Mouse (Mus musculus): Measurements from ENCODE around the gene Gm28048. TPM values are rescaled to one million over a fixed set of nuclear protein-coding genes. Genes with fewer than 3 reads are reported as not detected.
A peak's percentile ranks its signal among the peaks of the same experiment; 100 is the strongest.

Gm28048 gene
- total and polyA plus RNA-seq, 3 experiments, result 2.1 to 7.0 (median 5.2) TPM

DNA sequence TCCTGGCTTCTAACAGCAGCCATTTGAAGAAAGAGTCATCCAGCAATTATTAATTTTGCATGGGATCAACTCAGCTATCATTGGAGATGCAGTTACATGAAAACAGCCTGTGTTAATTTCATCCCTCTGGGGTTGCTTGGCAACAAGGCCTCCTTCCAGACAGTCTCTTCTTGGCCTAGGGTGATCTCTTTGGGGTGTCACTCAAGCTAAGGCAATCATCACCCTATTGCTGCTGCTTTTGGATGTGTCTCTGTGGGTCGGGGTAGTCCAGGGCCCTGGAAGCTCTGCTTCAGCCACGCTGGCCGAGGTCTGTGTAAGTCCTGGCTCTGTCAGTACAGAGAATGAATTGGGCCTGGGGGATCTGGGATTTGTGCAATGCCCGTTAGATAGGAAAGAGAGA lies 106.6 kb downstream of the Gm28048 start:
- H3K27ac ChIP-seq, result no peak overlapping the region
- H3K4me3 ChIP-seq, result no peak overlapping the region
- peaks cover 17% of the 10 kb centered on the region for H3K4me1 ChIP-seq (ENCODE audit: control insufficient read depth, insufficient read depth, low read length)
- TF ChIP-seq EP300 (IDR thresholded peaks at IDR 0.05; ENCODE audit: insufficient read depth, low read depth, low read length) (no peak), POLR2A (IDR thresholded peaks at IDR 0.05; ENCODE audit: insufficient read depth, low read depth, low read length) (no peak), CTCF (IDR thresholded peaks at IDR 0.05) (no peak)
- no peaks in the 10 kb centered on the region for H3K27me3 ChIP-seq (ENCODE audit: control insufficient read depth, insufficient read depth, low read length)
- H3K79me2 ChIP-seq (replicated peaks; ENCODE audit: control insufficient read depth, insufficient read depth, low read length), result no peaks in the 10 kb centered on the region
- H3K36me3 ChIP-seq (ENCODE audit: control insufficient read depth, insufficient read depth, low read length), result no peaks in the 10 kb centered on the region
- DNase-seq, result no peak
- H3K9ac ChIP-seq (ENCODE audit: low read depth, low read length), result no peak overlapping the region
- 81% methylated on average over 4 of the region's 4 CpGs for WGBS
- intact Hi-C loops (cut with DNase I), result no loop called here

DNA sequence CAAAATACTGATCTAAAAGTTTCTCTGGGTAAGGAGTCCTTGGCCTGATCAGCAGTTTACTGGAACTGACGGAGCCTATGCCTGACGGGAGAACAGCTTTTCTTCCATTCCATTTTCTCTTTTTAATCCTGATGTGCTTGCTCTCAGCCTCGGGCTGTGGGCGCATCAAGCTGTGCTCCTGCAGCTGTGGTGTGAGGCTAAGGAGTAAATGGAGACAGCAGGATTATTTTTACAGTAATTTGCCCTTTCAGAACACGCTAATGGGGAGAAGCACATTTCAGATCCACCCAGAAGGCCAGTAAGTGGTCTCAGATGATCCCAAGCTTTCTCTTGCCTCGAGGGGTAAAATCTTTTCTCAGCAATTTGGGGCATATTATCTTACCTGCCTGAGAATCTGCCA lies 107.1 kb downstream of the Gm28048 start:
- no peak for TF ChIP-seq EP300 (IDR thresholded peaks at IDR 0.05; ENCODE audit: insufficient read depth, low read depth, low read length)
- no peak for TF ChIP-seq CTCF (IDR thresholded peaks at IDR 0.05)
- TF ChIP-seq POLR2A (IDR thresholded peaks at IDR 0.05; ENCODE audit: insufficient read depth, low read depth, low read length), result no peak
- intact Hi-C loops (cut with DNase I), result no loop called here

DNA sequence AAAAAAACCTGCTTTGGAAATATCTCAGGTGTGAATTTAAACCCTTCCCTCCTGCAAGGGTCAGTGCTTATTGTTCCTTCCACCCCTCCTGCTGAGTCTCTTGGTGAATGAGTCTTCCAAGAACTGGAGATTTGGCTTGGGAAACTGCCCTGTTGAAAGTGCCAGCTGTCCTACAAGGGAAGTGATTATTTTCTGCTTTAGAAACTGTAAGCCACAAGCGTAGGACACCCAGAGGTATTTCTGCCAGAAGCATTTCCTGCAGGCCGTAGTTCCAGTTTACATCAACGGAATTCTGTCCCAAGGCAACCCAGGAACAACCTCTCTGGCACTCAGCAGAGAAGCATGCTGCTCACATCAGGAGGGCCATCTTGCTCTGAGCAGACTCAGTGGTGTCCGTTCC lies 108.5 kb downstream of the Gm28048 start:
- TF ChIP-seq CTCF (IDR thresholded peaks at IDR 0.05), result no peak
- TF ChIP-seq EP300 (IDR thresholded peaks at IDR 0.05; ENCODE audit: insufficient read depth, low read depth, low read length), result 0 out of 2 replicates have a peak, but pooled peaks have one; percentile 28
- TF ChIP-seq POLR2A (IDR thresholded peaks at IDR 0.05; ENCODE audit: insufficient read depth, low read depth, low read length), result no peak
- intact Hi-C loops (cut with DNase I), result no loop called here

More for the DNA sequence above, 107.1 kb downstream of the Gm28048 start:
- no peak overlapping the region for H3K27ac ChIP-seq
- H3K4me3 ChIP-seq, result no peak overlapping the region
- 83% methylated on average over 6 of the region's 6 CpGs for WGBS
- H3K79me2 ChIP-seq (replicated peaks; ENCODE audit: control insufficient read depth, insufficient read depth, low read length), result no peaks in the 10 kb centered on the region
- DNase-seq, result no peak
- peaks cover 15% of the 10 kb centered on the region for H3K4me1 ChIP-seq (ENCODE audit: control insufficient read depth, insufficient read depth, low read length)
- H3K36me3 ChIP-seq (ENCODE audit: control insufficient read depth, insufficient read depth, low read length), result no peaks in the 10 kb centered on the region
- H3K27me3 ChIP-seq (ENCODE audit: control insufficient read depth, insufficient read depth, low read length), result no peaks in the 10 kb centered on the region
- no peak overlapping the region for H3K9ac ChIP-seq (ENCODE audit: low read depth, low read length)

DNA sequence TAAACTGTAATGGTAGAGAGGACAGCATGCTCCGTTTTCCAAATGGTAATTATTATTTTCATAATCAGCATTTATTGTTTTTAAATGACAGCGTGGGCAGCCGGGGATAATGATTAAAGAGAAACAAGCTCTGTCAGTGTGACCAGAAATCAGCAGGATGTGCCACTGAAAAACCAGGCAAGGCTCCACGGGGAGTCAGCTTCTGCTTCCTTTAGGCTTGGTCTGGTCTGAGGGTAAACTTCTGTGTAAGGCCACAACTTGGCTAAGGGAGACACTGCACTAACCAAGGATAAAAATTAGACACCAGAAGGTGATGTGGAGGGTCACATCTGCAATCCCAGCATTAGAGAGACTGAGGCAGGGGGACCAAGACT lies 109.6 kb downstream of the Gm28048 start:
- Histone ChIP-seq H3K4me3 (0 out of 2 replicates have a peak overlapping the region, but pooled peaks have one; percentile 11), H3K27ac (peak overlapping the region; percentile 66), H3K4me1 (ENCODE audit: control insufficient read depth, insufficient read depth, low read length) (peaks cover 15% of the 10 kb centered on the region), H3K27me3 (ENCODE audit: control insufficient read depth, insufficient read depth, low read length) (no peaks in the 10 kb centered on the region), H3K36me3 (ENCODE audit: control insufficient read depth, insufficient read depth, low read length) (no peaks in the 10 kb centered on the region), H3K79me2 (replicated peaks; ENCODE audit: control insufficient read depth, insufficient read depth, low read length) (no peaks in the 10 kb centered on the region), H3K9ac (ENCODE audit: low read depth, low read length) (peak overlapping the region; percentile 19; the same call in 1 of the 2 replicates)
- 23% methylated on average over 4 of the region's 4 CpGs for WGBS
- intact Hi-C loops (cut with DNase I), result no loop called here
- TF ChIP-seq POLR2A (IDR thresholded peaks at IDR 0.05; ENCODE audit: insufficient read depth, low read depth, low read length) (no peak), CTCF (IDR thresholded peaks at IDR 0.05) (no peak), EP300 (IDR thresholded peaks at IDR 0.05; ENCODE audit: insufficient read depth, low read depth, low read length) (no peak)
- DNase-seq, result no peak

More for the DNA sequence above, 108.5 kb downstream of the Gm28048 start:
- Histone ChIP-seq H3K27ac (peak overlapping the region; percentile 56), H3K9ac (ENCODE audit: low read depth, low read length) (no peak overlapping the region), H3K27me3 (ENCODE audit: control insufficient read depth, insufficient read depth, low read length) (no peaks in the 10 kb centered on the region), H3K4me1 (ENCODE audit: control insufficient read depth, insufficient read depth, low read length) (peaks cover 15% of the 10 kb centered on the region), H3K4me3 (no peak overlapping the region), H3K36me3 (ENCODE audit: control insufficient read depth, insufficient read depth, low read length) (no peaks in the 10 kb centered on the region), H3K79me2 (replicated peaks; ENCODE audit: control insufficient read depth, insufficient read depth, low read length) (no peaks in the 10 kb centered on the region)
- no peak for DNase-seq
- WGBS, result 29% methylated on average over 4 of the region's 4 CpGs

DNA sequence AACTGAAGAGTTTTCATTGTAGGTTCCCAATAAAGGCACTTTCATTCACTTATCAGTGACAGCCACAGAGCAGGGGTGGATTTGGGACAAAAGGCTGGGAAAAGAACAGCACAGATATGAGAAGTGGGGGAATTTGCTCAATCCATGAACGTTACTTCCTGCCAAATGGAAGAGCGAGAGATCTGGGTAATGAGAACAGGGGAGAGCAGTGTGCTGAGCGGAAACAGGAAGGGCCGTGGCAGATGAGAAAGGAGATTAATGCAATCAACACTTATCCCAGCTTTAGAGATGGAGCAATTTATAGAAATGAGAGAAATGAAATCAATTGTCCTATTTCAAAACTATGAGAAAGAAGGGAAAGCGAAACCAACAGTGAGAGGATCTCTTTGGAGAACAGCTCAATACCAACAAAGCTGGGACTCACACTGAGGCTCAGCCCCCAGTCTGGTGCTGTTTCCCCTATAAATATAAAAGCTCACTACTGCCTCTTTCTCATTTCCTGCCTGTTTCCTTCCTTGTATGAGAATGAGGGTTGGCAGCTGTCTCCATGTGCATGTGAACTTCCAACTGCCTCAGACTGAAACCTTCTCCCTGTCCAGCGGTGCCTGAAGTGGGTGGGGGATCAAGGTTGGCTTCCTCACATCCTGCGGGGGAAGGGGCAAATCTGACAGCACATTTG lies 110.1 kb downstream of the Gm28048 start:
- intact Hi-C loops (cut with DNase I), result no loop called here
- TF ChIP-seq EP300 (IDR thresholded peaks at IDR 0.05; ENCODE audit: insufficient read depth, low read depth, low read length) (no peak), CTCF (IDR thresholded peaks at IDR 0.05) (no peak), POLR2A (IDR thresholded peaks at IDR 0.05; ENCODE audit: insufficient read depth, low read depth, low read length) (no peak)
- H3K36me3 ChIP-seq (ENCODE audit: control insufficient read depth, insufficient read depth, low read length), result no peaks in the 10 kb centered on the region
- DNase-seq, result peak; percentile 34 to 35
- no peaks in the 10 kb centered on the region for H3K27me3 ChIP-seq (ENCODE audit: control insufficient read depth, insufficient read depth, low read length)
- H3K79me2 ChIP-seq (replicated peaks; ENCODE audit: control insufficient read depth, insufficient read depth, low read length), result no peaks in the 10 kb centered on the region
- H3K9ac ChIP-seq (ENCODE audit: low read depth, low read length), result peak overlapping the region; percentile 19; the same call in 1 of the 2 replicates
- peak overlapping the region; percentile 66 for H3K27ac ChIP-seq
- 0 out of 2 replicates have a peak overlapping the region, but pooled peaks have one; percentile 17 for H3K4me3 ChIP-seq
- 29% methylated on average over 7 of the region's 7 CpGs for WGBS
- H3K4me1 ChIP-seq (ENCODE audit: control insufficient read depth, insufficient read depth, low read length), result peaks cover 15% of the 10 kb centered on the region

DNA sequence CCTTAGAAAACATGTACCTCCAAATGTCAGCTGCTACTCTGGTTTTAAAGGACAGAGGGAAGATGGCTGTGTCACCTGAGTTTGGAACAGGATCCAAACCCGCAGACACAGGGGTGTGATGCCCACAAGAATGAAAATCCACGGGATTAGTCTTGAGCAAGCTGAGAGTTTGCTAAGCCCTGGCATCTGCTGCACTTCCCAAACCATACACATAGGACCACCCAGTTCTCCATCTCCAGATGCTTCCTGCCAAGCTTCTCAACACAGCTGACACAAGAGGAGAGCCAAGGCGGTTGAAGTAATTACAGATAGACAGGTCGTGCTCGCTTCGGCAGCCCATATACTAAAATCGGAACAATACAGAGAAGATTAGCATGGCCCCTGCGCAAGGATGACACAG lies 113.3 kb downstream of the Gm28048 start:
- Histone ChIP-seq H3K27me3 (ENCODE audit: control insufficient read depth, insufficient read depth, low read length) (no peaks in the 10 kb centered on the region), H3K79me2 (replicated peaks; ENCODE audit: control insufficient read depth, insufficient read depth, low read length) (no peaks in the 10 kb centered on the region), H3K4me3 (no peak overlapping the region), H3K9ac (ENCODE audit: low read depth, low read length) (no peak overlapping the region), H3K4me1 (ENCODE audit: control insufficient read depth, insufficient read depth, low read length) (peaks cover 13% of the 10 kb centered on the region), H3K36me3 (ENCODE audit: control insufficient read depth, insufficient read depth, low read length) (no peaks in the 10 kb centered on the region), H3K27ac (no peak overlapping the region)
- WGBS, result 62% methylated on average over 8 of the region's 8 CpGs
- DNase-seq, result no peak
- intact Hi-C loops (cut with DNase I), result no loop called here
- no peak for TF ChIP-seq EP300 (IDR thresholded peaks at IDR 0.05; ENCODE audit: insufficient read depth, low read depth, low read length)
- no peak for TF ChIP-seq CTCF (IDR thresholded peaks at IDR 0.05)
- TF ChIP-seq POLR2A (IDR thresholded peaks at IDR 0.05; ENCODE audit: insufficient read depth, low read depth, low read length), result no peak
